Mouse (Mus musculus) hematopoietic stem cell, adult 5-6 weeks (primary cell): ENCODE results near the gene Slc6a19. TPM values are rescaled to one million over a fixed set of nuclear protein-coding genes. Genes with fewer than 3 reads are reported as not detected.
"Not testable (repeated sequence)": the region's sequence is repeated elsewhere in the genome, so short reads cannot be mapped to it uniquely, and the experiment has no call there.

Experiments used
- ATAC-seq, 2 experiments: fragments of 125-278 bp in 1 of 2; replicated peaks in 1 of 2; 2 replicates each; pipeline ENCODE4 v1.8.0; 2016 to 2017; ENCODE audit warnings: inconsistent platforms in 2 of 2, mild to moderate bottlenecking in 2 of 2, moderate number of reproducible peaks in 2 of 2, low read depth in 1 of 2, moderate TSS enrichment in 1 of 2; ENCODE audit not compliant: low FRiP score in 2 of 2, poor library complexity in 2 of 2, severe bottlenecking in 2 of 2, insufficient read depth in 1 of 2, low TSS enrichment in 1 of 2
- total RNA-seq: library from RNA; stranded (forward); fragments of 172-1452, 232-1000 nt; gene quantifications from 2 replicates; pipeline ENCODE4 v1.2.3, GENCODE M21; 2017

Slc6a19 gene
- total RNA-seq, 1 experiment from 2014 or later: not detected

- ATAC-seq: peak in 1 of 2 experiments; percentile 44; a peak in 1 of 4 replicates
Measured at GRCm38 (mm10) chr13:73723081-73723668, 18.5 kb upstream of the Slc6a19 start.

GRCm38 (mm10) chr13:73720241-73720640, 15.6 kb upstream of the Slc6a19 start:
- ATAC-seq: no peak

DNA sequence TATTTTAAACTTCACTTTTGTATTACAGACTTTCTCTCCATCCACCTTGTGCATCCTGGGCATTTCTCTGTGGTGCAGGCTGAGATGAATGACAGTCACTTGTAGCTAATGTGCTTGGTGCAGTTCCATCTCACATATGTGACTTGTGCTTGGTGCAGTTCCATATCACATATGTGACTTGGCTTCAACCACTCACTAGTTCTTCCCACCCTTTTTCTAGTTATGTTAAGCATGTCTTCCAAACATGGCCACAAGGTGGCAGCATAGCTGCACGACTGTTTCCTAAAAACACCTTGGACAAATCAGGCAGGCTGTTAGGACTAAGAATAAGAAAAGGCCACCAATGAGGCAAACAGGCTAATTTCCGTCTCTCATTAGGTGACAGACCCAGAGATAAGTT, 13.6 kb upstream of the Slc6a19 start:
- peak; percentile 76 to 88 for ATAC-seq

DNA sequence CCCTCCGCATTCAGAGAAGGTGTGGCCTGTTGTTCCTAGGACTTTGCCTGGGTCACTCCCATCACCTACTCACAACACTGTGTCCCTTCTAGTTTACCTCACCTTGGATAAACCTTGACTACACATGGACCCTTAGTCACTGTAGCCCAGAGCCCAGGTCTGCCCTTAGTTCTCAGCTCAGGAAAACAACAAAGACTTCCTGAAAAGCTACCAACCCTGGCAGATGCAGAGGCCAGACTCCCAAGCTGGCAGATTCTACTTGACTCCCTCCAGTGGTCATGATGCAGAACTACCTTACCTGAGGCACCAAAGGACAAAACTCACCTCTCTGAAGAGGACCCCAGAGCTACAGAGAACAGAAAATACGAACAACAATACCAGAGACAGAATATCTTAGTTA, 9.4 kb upstream of the Slc6a19 start:
- peak; percentile 70 to 83 for ATAC-seq

DNA sequence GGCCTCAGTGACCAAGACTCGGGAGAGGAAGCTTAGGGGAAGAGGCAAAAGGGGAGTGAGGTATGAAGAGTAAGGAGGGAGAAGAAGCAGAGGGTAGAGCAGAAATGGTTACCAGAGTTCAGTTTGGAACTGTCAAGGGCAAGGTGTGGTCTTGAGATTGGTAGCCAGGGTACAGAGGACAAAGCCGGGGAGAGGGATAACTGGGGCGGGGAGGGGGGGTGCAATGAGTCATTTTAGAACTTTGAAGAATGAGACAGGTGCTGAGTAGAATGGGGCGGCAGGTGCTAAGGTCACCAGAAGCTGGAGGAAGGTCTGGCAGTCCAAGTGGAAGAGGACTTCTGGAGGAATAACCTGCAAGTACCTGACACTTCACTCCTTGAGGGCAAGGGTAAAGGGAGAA, 8.5 kb upstream of the Slc6a19 start:
- ATAC-seq: no peak

GRCm38 (mm10) chr13:73712228-73712627, 7.6 kb upstream of the Slc6a19 start:
- ATAC-seq: no peak

- no peak for ATAC-seq
Measured at GRCm38 (mm10) chr13:73711803-73712202, 7.1 kb upstream of the Slc6a19 start.

DNA sequence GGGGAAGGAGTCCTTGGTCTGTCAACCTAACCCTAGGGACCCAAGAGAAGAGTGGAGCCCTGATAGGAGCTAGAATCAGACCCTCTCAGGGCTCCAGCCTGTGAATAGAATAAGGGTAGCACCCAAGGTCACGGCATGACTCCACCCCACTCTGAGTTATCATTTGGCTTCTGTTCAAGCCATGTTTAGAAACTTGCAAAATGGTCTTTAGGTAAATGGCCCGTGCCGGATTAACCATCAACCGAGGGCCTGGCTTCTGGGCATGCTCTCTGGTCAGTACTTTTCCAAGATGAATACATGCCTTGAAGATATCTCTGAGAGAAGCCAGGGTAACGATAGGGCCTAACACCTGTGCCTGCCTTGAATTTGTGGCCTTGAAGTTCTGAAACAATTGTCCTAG, 6.6 kb upstream of the Slc6a19 start:
- ATAC-seq: no peak

DNA sequence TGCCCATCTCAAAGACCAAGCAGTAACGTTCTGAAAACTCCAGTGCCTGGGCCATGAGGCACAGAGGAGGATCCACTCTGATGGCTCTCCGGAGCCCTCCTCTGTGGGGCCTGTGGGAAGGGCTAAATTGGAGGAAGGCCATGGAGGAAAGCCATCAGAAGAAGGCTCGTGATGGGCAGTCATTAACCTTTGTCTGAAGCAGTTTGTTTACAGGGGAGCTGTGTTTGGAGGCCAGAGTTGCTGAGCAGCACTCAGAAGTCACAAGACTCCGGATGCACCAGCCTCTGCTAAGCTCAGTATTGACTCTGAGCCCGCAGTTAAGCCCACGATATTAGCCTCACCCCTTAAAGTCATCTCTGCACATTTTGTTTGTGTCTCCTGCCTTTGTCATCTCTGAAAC, 4.8 kb upstream of the Slc6a19 start:
- no peak for ATAC-seq

DNA sequence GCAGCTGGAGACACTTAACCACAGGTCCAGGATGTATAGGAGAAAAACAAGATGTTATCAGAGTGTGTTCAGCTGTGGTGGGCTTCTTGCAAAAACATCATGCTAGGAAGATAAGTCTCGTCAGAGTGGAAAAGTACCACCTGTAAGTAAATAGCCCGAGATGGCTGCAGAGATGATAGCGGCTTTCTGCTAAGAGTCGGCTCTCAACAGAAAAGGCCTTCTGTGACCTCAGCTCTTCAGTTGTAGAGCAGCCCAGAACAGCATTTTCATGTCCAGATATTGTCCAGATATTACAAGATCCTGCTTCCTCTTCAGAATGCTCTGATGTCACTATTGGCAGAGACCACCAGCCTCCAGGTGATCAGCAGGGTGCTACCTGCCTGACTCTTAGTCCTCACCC, 1.2 kb downstream of the Slc6a19 start:
- not testable (repeated sequence) for ATAC-seq

DNA sequence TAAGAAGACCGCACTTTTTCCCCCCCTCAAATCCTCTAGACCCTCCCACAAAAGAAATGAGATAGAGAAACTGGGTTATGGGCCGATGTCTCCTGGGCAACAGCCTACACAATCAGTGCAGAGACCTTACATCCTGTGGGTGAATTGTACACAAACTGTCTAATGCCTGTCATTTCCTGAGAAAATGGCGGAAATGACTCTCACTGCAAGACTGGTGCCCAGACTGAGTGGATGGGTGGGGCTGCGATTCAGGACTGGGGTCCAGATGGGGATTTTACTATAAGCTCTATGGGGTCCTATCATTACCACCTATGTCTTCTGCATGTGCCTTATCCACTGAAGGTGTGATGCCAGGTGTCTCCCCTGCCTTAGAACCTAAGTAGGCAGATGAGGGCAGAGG, 1.9 kb downstream of the Slc6a19 start:
- ATAC-seq: peak; percentile 48 to 58

- no peak for ATAC-seq
Measured at GRCm38 (mm10) chr13:73701161-73701883, 3.3 kb downstream of the Slc6a19 start.

- no peak for ATAC-seq
Measured at GRCm38 (mm10) chr13:73700554-73700953, 4.1 kb downstream of the Slc6a19 start.

GRCm38 (mm10) chr13:73699714-73700113, 5.0 kb downstream of the Slc6a19 start:
- no peak for ATAC-seq

- no peak for ATAC-seq
Measured at GRCm38 (mm10) chr13:73696529-73696928, 8.1 kb downstream of the Slc6a19 start.

GRCm38 (mm10) chr13:73694972-73695371, 9.7 kb downstream of the Slc6a19 start:
- no peak for ATAC-seq

DNA sequence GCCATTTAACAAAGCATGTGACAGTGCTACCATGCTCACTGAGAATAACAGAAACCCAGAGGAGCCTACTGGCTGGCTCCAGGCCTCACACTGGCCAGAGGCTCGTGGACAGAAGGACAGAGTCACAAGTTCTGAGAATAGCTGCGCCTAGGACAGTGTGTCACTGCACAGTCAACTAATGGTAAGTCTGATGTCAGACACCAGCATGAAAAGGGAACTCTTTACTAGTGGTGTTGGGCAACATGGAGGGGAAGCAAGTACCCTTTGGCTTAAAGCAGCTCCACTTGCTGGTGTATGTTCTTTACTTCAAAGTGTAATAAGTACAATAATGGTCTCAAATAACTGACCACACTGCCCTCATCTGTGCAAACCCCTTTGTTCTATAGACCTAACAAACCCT, 11.3 kb downstream of the Slc6a19 start:
- ATAC-seq: no peak

GRCm38 (mm10) chr13:73692249-73692868, 12.3 kb downstream of the Slc6a19 start:
- ATAC-seq: peak; percentile 85 to 86

GRCm38 (mm10) chr13:73688934-73689333, 15.7 kb downstream of the Slc6a19 start:
- no peak for ATAC-seq
